Mouse (Mus musculus) limb, embryonic 13.5 days (tissue): ENCODE results near the gene Zfand3. TPM values are rescaled to one million over a fixed set of nuclear protein-coding genes. Genes with fewer than 3 reads are reported as not detected.

ENCODE experiments used
- ATAC-seq: fragments of 200-750 bp; cut with Nextera tagmentation; 2 replicates; pipeline ENCODE4 v1.8.0; 2017; ENCODE audit warnings: low read depth, moderate number of reproducible peaks, moderate TSS enrichment; ENCODE audit not compliant: low FRiP score
- H3K27ac ChIP-seq: fragments of 300-500 bp; sonication (generic); 2 replicates; pipeline ENCODE4 v1.5.1; 2015; ENCODE audit warnings: inconsistent platforms, mild to moderate bottlenecking, moderate library complexity
- H3K27me3 ChIP-seq: fragments of 300-500 bp; sonication (generic); 2 replicates; pipeline ENCODE4 v1.6.1; 2015; ENCODE audit warnings: mild to moderate bottlenecking, inconsistent platforms
- H3K36me3 ChIP-seq: fragments of 300-500 bp; sonication (generic); 2 replicates; pipeline ENCODE4 v1.6.1; 2015; ENCODE audit warnings: inconsistent platforms, mild to moderate bottlenecking, moderate library complexity
- H3K4me1 ChIP-seq: fragments of 300-500 bp; sonication (generic); 2 replicates; pipeline ENCODE4 v1.6.1; 2015; ENCODE audit warnings: inconsistent platforms
- H3K4me2 ChIP-seq: fragments of 300-500 bp; sonication (generic); replicated peaks from 2 replicates; pipeline ENCODE4 v1.6.1; 2015; ENCODE audit warnings: inconsistent platforms, mild to moderate bottlenecking, moderate library complexity
- H3K4me3 ChIP-seq: fragments of 300-500 bp; sonication (generic); 2 replicates; pipeline ENCODE4 v1.5.1; 2015; ENCODE audit warnings: moderate library complexity, mild to moderate bottlenecking, inconsistent platforms
- H3K9ac ChIP-seq: fragments of 300-500 bp; sonication (generic); 2 replicates; pipeline ENCODE4 v1.6.1; 2015; ENCODE audit warnings: mild to moderate bottlenecking, inconsistent platforms
- H3K9me3 ChIP-seq: fragments of 300-500 bp; sonication (generic); 2 replicates; pipeline ENCODE4 v1.6.1; 2016; ENCODE audit warnings: inconsistent platforms
- WGBS: fragments of 180-500 bp; shearing (Covaris S2); methylation state at CpG from one replicate; pipeline ENCODE4 v1.1.7; 2015; 5-methylcytosine and 5-hydroxymethylcytosine counted together
- polyA plus RNA-seq: library from polyadenylated mRNA; unstranded; fragments of >200 nt; fragmentation: Nextera tagmentation; extraction: Ambion mirVana; gene quantifications from 2 replicates; pipeline ENCODE4 v1.2.1, GENCODE M21; 2015

Gene Zfand3
- polyA plus RNA-seq, 1 experiment from 2014 or later, result 63.0 TPM

DNA sequence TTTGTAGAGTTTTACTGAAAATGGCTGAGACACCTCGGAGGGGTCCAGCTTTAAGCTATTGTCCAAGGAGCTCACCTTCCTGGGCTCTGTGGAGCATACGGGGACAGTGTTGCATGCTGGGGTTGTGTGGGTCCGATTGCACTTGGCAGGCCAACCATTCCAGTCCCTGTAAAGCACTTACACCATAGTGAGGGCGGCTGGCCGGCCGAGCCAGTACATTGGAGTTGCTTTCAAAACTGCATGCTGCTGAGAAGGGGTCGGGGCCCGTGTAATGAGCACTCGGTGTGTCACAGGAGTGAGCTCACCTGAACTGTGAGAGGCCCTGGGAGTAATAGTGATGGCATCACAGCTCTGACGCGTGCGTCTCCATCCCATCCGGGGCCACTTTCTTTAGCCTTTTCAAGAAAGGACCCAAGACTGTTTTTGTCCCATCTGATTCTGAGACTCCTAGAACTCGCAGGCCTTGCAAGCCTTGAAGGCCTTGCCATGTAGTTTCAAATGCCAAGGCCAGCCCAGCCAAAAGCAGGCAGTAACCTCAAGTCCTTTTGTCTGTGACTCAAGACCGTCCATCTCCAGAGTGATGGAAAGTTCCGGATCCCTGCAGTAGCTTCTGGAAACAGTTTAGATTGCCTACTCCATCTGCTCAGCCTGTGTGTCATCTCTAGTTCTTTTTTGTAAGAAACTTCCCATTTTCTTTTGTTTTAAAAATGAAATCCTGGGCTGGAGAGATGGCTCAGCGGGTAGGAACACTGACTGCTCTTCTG lies 200.7 kb downstream of the Zfand3 start:
- H3K4me1 ChIP-seq, result peaks cover 57% of the 10 kb centered on the region
- H3K36me3 ChIP-seq, result peaks cover 34% of the 10 kb centered on the region
- no peak overlapping the region for H3K4me3 ChIP-seq
- WGBS, result 91% methylated on average over 17 of the region's 17 CpGs
- no peak overlapping the region for H3K9ac ChIP-seq
- H3K9me3 ChIP-seq, result no peaks in the 10 kb centered on the region
- H3K4me2 ChIP-seq, result no peak overlapping the region
- H3K27ac ChIP-seq, result no peak overlapping the region
- ATAC-seq, result no peak
- H3K27me3 ChIP-seq, result no peaks in the 10 kb centered on the region

DNA sequence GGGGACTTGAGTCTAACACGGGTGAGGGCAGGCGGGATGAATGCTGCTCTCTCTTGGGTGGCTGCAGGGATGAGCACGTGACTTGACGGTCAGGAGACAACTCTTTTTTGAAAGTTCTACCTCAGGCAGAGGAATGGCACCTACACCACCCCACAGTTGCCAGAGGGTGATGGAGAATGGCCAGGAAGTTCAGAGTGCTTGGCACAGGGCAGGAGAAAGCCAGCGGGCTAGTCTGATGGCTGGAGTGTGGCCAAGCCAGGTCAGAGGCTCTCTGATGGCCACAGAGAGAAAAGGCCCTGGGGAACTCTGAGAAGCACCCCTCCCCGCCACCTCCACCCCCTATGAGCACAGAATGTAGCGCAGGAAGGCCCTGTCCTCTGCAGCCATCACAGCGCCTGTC lies 205.7 kb downstream of the Zfand3 start:
- no peak for ATAC-seq

DNA sequence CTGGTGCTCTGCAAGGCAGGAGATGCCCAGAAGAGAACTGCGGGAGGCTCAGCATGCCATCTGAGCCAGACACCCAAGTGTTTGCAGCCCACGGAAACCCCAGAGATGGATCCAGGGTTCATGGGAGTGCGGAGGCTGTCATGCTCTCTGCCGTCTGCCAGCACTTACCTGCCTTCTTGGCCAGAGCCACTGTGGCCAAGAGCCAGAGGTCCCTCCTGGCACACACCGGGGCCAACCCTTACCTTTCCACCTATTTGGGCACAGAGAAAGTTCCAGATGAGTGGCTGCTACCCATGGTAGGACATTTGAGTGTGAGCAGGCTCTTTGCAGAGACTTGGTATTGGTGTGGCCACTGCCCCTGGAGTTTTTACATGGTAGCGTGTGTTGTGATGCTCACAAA lies 206.4 kb downstream of the Zfand3 start:
- Histone ChIP-seq H3K27me3 (no peaks in the 10 kb centered on the region), H3K27ac (no peak overlapping the region), H3K36me3 (peaks cover 65% of the 10 kb centered on the region), H3K4me2 (no peak overlapping the region), H3K9me3 (no peaks in the 10 kb centered on the region), H3K4me1 (peaks cover 14% of the 10 kb centered on the region), H3K9ac (no peak overlapping the region), H3K4me3 (no peak overlapping the region)
- WGBS, result 85% methylated on average over 6 of the region's 6 CpGs
- ATAC-seq, result no peak

More for the DNA sequence above, 205.7 kb downstream of the Zfand3 start:
- Histone ChIP-seq H3K27ac (no peak overlapping the region), H3K9ac (no peak overlapping the region), H3K4me3 (no peak overlapping the region), H3K27me3 (no peaks in the 10 kb centered on the region), H3K4me1 (peaks cover 14% of the 10 kb centered on the region), H3K4me2 (no peak overlapping the region), H3K36me3 (peaks cover 65% of the 10 kb centered on the region), H3K9me3 (no peaks in the 10 kb centered on the region)
- WGBS, result 90% methylated on average over 8 of the region's 8 CpGs

DNA sequence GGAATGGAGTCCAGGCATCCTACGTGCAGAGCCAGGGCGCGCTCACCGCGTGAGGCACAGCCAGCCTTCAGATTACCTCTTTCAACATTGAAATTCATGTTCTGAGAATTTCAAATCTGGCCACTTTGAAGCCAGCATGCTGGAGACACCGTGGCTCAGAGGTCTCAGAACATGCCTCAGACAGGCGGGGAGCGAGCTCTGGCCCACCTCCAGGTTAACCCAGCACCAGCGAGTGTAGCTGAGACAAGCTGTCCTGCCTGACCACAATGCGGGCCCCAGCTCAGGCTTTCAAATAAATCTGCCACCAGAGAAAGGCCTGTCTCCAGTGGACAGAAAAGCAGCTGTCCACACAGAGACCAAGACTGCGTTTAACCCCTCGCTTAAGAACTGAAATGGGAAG lies 208.1 kb downstream of the Zfand3 start:
- no peak for ATAC-seq
- Histone ChIP-seq H3K4me1 (peaks cover 12% of the 10 kb centered on the region; the same call in 1 of the 2 replicates), H3K27ac (no peak overlapping the region), H3K4me3 (no peak overlapping the region), H3K27me3 (no peaks in the 10 kb centered on the region), H3K4me2 (no peak overlapping the region), H3K9ac (no peak overlapping the region), H3K36me3 (peaks cover 56% of the 10 kb centered on the region), H3K9me3 (no peaks in the 10 kb centered on the region)
- WGBS, result 79% methylated on average over 12 of the region's 12 CpGs

DNA sequence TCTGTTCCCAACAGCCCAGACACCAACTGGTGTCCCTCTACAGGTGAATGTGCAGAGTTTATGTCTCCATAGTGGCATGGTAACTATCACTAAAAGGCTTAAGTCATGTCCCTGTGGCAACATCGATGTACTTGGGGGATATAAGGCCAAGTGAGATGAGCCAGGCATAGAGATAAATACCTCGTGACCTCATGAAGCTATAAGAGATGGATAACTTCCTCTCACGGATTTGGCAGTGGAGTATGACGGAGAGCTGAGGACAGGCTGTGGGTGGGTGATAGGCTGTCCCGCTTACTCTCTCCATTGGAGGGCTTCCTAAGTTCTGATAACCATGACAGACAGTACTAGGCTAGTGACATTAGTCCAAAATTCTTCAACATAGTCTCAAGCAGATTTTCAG lies 208.8 kb downstream of the Zfand3 start:
- H3K27ac ChIP-seq, result no peak overlapping the region
- peaks cover 11% of the 10 kb centered on the region; the same call in 1 of the 2 replicates for H3K4me1 ChIP-seq
- H3K36me3 ChIP-seq, result peaks cover 50% of the 10 kb centered on the region
- WGBS, result 92% methylated on average over 5 of the region's 5 CpGs
- H3K4me2 ChIP-seq, result no peak overlapping the region
- no peaks in the 10 kb centered on the region for H3K27me3 ChIP-seq
- H3K4me3 ChIP-seq, result no peak overlapping the region
- H3K9ac ChIP-seq, result no peak overlapping the region
- no peak for ATAC-seq
- H3K9me3 ChIP-seq, result no peaks in the 10 kb centered on the region

DNA sequence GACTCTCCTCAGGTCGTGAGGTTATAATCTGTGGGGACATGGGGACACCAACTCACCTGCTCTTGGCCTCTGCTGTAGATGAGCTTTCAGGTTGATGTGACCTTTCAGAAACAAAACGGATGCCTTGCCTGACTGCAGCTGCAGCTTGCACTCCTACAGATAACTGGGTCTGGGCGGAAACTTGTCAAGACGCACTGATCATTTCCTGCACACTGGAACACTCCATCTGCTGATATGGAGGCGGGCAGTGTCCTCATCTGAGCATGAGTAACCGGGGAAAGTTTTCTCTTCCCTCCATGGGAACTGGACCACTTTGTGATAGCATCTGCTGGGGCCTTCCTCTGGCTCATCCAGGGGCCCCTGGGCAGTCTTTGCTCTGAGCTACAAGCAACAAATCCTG lies 209.9 kb downstream of the Zfand3 start:
- no peak overlapping the region for H3K27ac ChIP-seq
- H3K9me3 ChIP-seq, result no peaks in the 10 kb centered on the region
- H3K4me2 ChIP-seq, result no peak overlapping the region
- H3K27me3 ChIP-seq, result no peaks in the 10 kb centered on the region
- peaks cover 11% of the 10 kb centered on the region; the same call in 1 of the 2 replicates for H3K4me1 ChIP-seq
- WGBS, result 86% methylated on average over 6 of the region's 6 CpGs
- ATAC-seq, result no peak
- no peak overlapping the region for H3K9ac ChIP-seq
- peaks cover 50% of the 10 kb centered on the region for H3K36me3 ChIP-seq
- no peak overlapping the region for H3K4me3 ChIP-seq

DNA sequence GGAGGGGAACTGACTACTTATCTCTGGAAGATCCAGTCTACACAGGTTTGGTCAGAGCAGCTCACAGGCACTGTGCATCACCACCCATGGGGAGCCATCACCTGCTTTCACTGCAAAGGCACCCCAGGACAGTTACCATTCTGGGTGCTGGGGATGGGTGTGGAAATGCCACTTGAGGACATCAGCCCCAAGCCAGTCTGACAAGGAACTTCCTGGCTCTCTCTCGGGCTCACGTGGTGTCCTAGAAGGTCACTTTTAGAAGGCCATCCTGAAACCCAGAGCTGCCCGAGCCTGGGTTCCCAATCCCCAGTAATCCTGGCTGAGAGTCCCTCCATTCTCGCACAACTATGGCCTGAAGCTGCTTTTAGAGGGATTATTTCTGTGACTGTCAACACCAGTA lies 211.2 kb downstream of the Zfand3 start:
- H3K27ac ChIP-seq, result no peak overlapping the region
- H3K9ac ChIP-seq, result no peak overlapping the region
- H3K9me3 ChIP-seq, result no peaks in the 10 kb centered on the region
- WGBS, result 73% methylated on average over 4 of the region's 4 CpGs
- H3K4me1 ChIP-seq, result peaks cover 11% of the 10 kb centered on the region; the same call in 1 of the 2 replicates
- H3K36me3 ChIP-seq, result peaks cover 42% of the 10 kb centered on the region
- no peak for ATAC-seq
- H3K4me2 ChIP-seq, result no peak overlapping the region
- H3K4me3 ChIP-seq, result no peak overlapping the region
- H3K27me3 ChIP-seq, result no peaks in the 10 kb centered on the region

DNA sequence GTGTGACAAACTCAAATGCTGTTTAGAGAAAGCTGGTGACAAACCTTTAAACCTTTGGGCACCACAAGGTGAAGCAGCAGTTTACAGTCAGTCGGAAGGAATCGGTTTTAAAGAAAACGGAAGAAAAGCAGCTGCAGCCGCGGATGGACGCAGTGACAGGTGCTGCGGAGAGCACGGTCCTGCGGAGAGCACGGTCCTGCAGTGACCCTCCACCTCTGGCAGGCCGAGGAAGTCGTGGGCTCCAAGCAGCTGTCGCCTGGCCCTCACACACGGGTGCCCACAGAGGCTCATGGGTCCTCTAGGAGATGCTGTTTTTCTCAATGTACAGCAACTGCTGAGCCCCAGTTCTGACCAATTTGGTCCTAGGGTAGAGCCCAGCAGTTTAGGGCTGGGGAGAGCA lies 217.1 kb downstream of the Zfand3 start:
- Histone ChIP-seq H3K4me1 (peaks cover 55% of the 10 kb centered on the region), H3K4me3 (no peak overlapping the region), H3K36me3 (peaks cover 17% of the 10 kb centered on the region), H3K9me3 (no peaks in the 10 kb centered on the region), H3K27me3 (no peaks in the 10 kb centered on the region), H3K9ac (no peak overlapping the region), H3K27ac (no peak overlapping the region), H3K4me2 (no peak overlapping the region)
- ATAC-seq, result no peak
- WGBS, result 76% methylated on average over 14 of the region's 14 CpGs

DNA sequence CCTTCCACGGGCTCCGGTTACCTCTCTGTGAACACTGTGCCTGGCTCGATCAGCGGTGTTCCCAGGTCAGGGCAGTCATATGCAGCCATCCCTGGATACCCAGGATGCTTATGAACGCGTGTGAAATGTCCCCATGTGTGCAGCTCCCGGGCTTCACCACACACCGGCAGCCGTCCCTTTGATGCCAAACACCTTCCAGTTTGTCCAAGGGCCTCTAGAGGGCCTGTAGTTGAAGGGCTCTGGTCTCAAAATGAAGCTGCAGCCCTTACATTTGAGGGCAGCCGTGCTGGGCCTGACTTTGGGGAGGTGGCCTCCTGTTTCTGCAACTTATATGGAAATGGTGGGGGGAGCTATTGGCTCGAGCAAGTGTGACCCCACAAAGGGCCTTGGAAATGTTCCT lies 217.8 kb downstream of the Zfand3 start:
- no peak for ATAC-seq
- Histone ChIP-seq H3K27me3 (no peaks in the 10 kb centered on the region), H3K27ac (peak overlapping the region; percentile 15; the same call in 1 of the 2 replicates), H3K4me2 (no peak overlapping the region), H3K4me1 (peaks cover 50% of the 10 kb centered on the region), H3K9me3 (no peaks in the 10 kb centered on the region), H3K36me3 (peaks cover 17% of the 10 kb centered on the region), H3K4me3 (no peak overlapping the region), H3K9ac (no peak overlapping the region)
- WGBS, result 64% methylated on average over 11 of the region's 11 CpGs

DNA sequence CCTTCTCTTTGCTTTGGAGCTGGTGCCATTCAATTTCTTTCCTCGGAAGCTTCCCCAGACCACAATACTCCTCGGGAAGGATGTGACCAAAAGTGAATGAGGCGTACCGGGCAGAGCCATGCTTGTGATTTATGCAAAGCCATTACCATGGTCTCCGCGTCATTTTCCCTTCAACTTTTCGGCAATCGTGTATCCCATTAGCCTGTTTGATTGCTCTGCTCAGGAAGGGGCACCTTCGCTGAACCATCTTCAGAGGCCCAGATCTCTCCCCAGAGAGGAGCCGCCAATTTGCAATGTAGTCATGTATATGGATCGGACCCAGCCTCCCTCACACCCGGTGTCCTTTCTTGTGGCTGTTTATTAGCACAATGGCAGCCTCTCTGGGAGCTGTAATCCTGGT lies 218.3 kb downstream of the Zfand3 start:
- H3K9ac ChIP-seq, result no peak overlapping the region
- peaks cover 17% of the 10 kb centered on the region for H3K36me3 ChIP-seq
- H3K4me2 ChIP-seq, result no peak overlapping the region
- no peak overlapping the region for H3K4me3 ChIP-seq
- no peak for ATAC-seq
- no peaks in the 10 kb centered on the region for H3K27me3 ChIP-seq
- H3K27ac ChIP-seq, result peak overlapping the region; percentile 15; the same call in 1 of the 2 replicates
- H3K9me3 ChIP-seq, result no peaks in the 10 kb centered on the region
- H3K4me1 ChIP-seq, result peaks cover 50% of the 10 kb centered on the region
- 72% methylated on average over 12 of the region's 12 CpGs for WGBS

DNA sequence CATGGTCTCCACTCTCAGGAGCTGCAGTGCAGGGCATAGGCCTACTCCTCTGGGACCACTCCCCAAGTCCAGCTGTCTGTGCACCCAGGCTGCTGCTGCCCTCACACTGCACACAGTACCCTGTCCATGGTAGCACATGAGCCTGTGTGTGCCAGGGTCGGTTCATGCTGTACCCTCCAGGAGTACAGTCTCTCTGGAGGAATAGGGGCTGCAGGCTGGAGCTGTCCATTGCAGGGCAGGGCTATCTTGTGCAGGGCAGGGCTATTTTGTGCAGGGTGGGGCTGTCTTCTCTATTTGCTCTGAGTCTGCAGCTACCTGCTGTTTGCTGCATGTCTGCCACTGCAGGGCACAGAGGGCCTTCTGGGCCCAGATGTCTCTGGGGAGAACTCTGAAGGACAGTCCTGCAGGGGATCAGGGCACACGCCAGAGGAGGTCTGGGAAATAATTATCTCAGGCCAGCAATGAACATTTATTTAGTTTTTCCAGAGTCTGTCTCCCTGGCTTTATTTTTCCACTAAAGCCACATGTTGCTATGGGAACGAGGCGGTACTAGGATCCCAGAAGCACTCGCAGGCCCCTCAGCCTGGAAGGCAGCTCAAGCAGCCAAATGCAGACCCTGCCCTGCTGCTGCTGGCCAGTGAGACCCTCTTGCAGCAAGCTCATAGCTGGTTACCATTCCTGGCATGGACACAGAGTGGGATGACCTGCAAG lies 220.7 kb downstream of the Zfand3 start:
- H3K9ac ChIP-seq, result no peak overlapping the region
- no peaks in the 10 kb centered on the region for H3K27me3 ChIP-seq
- peak; percentile 46; the same call in 1 of the 2 replicates for ATAC-seq
- WGBS, result 36% methylated on average over 5 of the region's 5 CpGs
- H3K4me2 ChIP-seq, result no peak overlapping the region
- 0 out of 2 replicates have a peak, but pooled peaks cover 4% of the 10 kb centered on the region for H3K36me3 ChIP-seq
- peaks cover 51% of the 10 kb centered on the region for H3K4me1 ChIP-seq
- H3K4me3 ChIP-seq, result no peak overlapping the region
- peak overlapping the region; percentile 49; the same call in 1 of the 2 replicates for H3K27ac ChIP-seq
- H3K9me3 ChIP-seq, result no peaks in the 10 kb centered on the region

DNA sequence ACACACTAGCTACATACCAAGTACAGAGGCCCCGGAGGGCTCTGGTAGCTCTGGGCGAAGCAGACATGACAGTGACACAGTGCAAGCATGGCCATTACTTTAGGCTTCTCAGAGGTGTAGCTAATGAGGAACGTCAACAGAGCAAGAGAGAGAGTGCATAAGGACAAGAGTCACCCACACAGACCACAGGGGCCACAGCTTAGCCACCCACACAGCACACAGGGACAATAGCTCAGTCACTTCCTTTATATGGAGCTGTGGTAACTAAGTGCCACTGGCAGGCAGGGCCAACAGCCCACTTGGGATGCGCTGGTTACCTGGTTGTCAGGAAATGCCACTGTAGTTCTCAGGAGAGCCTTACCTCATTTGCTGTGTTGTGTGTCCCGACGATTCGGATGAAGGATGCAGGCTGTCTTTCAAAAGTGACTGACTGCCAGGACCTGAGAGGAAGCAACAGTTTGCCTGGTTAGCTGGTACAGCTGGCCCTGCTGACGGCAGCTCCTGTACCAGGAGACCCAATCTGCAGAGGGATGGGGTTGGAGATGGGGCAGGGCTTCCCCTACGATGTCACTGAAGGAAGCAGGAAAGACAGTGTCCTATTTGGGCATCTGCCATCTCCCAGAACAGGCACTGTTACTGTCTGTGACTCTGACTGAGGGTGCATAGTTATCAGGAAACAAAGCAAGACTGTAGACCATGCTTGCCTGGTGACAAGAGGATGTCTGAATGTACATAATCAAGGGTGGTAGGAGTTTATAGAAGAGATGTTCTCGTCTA lies 224.1 kb downstream of the Zfand3 start:
- H3K36me3 ChIP-seq, result 0 out of 2 replicates have a peak, but pooled peaks cover 4% of the 10 kb centered on the region
- no peak overlapping the region for H3K9ac ChIP-seq
- H3K4me3 ChIP-seq, result no peak overlapping the region
- no peaks in the 10 kb centered on the region for H3K27me3 ChIP-seq
- H3K4me2 ChIP-seq, result no peak overlapping the region
- ATAC-seq, result no peak
- peaks cover 41% of the 10 kb centered on the region for H3K4me1 ChIP-seq
- no peak overlapping the region for H3K27ac ChIP-seq
- H3K9me3 ChIP-seq, result no peaks in the 10 kb centered on the region
- 85% methylated on average over 10 of the region's 10 CpGs for whole genome bisulfite sequencing
